Mouse (Mus musculus): ENCODE data around the gene Neurl2. TPM values are rescaled to one million over a fixed set of nuclear protein-coding genes. Genes with fewer than 3 reads are reported as not detected.

Gene Neurl2
- polyA plus RNA-seq, 1 experiment from 2014 or later, result 3.9 TPM

GRCm38 (mm10) chr2:164787032-164787431, 46.2 kb downstream of the Neurl2 start:
- H3K27me3 ChIP-seq (ENCODE audit: poor library complexity, severe bottlenecking), result peaks cover 24% of the 10 kb centered on the region
- DNase-seq (ENCODE audit: extremely low spot score, low spot score), result no peak
- H3K4me1 ChIP-seq, result peaks cover 36% of the 10 kb centered on the region
- H3K27ac ChIP-seq, result no peak overlapping the region
- H3K9me3 ChIP-seq, result no peaks in the 10 kb centered on the region
- H3K36me3 ChIP-seq (replicated peaks), result peaks cover 32% of the 10 kb centered on the region
- WGBS, result 86% methylated on average over 3 of the region's 3 CpGs
- H3K4me3 ChIP-seq, result peak overlapping the region; percentile 79; the same call in 1 of the 2 replicates

DNA sequence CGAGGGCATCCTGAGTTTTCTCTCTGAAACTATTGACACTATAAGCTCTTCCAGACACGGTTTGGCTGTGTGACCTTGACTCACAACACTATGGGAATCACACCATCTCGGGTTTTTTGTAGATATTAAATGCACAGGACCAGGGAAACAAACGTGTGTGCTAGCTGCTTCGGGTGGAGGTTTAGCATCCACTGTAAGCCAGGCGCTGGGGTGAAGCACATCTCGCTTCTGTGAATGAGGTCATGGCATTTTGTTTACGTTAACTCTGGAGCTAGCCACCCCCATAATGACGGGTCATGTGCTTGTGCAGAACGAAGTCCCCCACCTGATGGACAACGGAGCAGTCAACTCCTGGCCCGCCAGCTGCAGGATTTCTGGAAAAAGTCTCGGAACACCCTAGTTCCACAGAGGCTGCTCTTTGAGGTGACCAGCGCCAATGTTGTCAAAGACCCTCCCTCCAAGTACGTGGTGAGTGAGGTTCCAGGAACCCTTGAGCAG, 46.8 kb downstream of the Neurl2 start:
- no peak for DNase-seq (ENCODE audit: extremely low spot score, low spot score)
- Histone ChIP-seq H3K9me3 (no peaks in the 10 kb centered on the region), H3K4me1 (peaks cover 36% of the 10 kb centered on the region), H3K4me3 (peak overlapping the region; percentile 79), H3K27ac (peak overlapping the region; percentile 88), H3K27me3 (ENCODE audit: poor library complexity, severe bottlenecking) (peaks cover 24% of the 10 kb centered on the region), H3K36me3 (replicated peaks) (peaks cover 26% of the 10 kb centered on the region)
- WGBS, result 7% methylated on average over 15 of the region's 15 CpGs

DNA sequence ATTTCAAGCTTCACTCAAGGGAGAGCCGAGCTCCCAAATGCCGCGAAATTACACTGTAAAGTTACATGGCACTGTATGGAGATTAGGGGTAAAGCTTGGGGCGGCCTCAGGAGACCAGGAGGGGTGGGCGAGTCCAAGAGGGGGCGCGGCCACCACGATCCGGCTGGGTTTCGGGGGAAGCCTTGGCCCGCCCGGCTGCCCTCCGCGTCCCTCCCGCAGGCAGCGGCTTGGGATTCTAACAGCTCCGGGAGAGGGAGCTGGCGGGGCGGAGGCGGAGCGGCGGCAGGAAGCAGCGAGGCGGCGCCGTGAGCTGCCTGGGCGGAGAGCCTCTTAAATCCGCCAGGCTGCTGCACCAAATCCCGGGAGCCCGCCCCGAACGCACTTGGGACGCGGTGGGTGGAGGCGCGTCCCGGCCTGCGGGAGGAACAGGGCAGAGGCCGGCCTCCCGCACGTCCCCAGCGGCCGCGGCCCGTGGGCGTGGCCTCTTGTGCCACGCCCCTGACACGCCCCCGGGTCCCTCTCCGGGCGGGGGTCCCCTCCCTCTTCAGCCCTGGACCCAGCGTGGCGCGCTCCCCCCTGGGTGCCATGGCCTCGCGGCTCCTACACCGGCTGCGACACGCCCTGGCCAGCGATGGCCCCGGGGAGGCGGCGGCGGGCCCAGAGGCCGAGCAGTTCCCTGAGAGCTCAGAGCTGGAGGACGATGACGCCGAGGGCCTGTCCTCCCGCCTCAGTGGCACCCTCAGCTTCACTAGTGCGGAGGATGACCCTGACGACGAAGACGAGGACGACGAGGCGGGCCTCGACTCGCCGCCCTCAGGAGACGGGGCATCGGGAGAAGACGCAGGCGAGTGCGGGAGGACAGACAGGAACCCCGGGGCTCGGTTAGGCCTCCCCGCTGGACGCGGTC, 47.5 kb downstream of the Neurl2 start, which contains the start of gene Snx21:
Gene Snx21, plus strand, starts transcription at position 343 of the 907 bp plus-strand sequence.
- H3K36me3 ChIP-seq (replicated peaks), result peaks cover 19% of the 10 kb centered on the region
- H3K4me3 ChIP-seq, result peak within 1 kb of the TSS; percentile 79
- H3K27me3 ChIP-seq (ENCODE audit: poor library complexity, severe bottlenecking), result peaks cover 24% of the 10 kb centered on the region
- DNase-seq (ENCODE audit: extremely low spot score, low spot score), result peak; percentile 83
- H3K9me3 ChIP-seq, result no peaks in the 10 kb centered on the region
- under 1% methylated on average over 86 of the region's 89 CpGs for WGBS
- H3K4me1 ChIP-seq, result peaks cover 36% of the 10 kb centered on the region
- peak within 1 kb of the TSS; percentile 88 for H3K27ac ChIP-seq

DNA sequence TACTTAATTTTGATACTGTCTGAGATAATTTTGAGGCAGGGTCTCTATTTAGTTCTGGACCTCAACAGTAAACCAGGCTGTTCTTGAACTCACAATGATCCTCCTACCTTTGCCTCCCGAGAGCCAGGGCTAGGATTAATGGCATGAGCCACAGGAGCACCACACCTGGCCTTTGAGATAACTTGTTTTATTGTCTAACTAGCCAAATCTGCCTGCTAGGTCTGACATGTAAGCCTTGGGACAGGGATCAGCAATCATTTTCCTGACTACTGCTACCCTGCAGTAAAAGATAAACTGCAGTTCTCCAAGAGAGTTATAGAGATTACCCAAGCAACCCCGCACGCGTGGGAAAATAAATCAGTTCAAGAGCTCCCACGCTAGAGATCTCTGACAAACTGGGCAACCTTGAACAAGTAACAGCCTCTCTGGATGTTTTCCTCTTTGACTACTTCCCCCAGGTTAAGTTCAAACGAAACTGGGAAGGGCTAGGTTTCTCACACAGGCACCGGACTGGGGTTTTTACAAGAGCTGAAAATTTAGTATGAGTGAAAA, 48.3 kb downstream of the Neurl2 start:
- peaks cover 24% of the 10 kb centered on the region for H3K27me3 ChIP-seq (ENCODE audit: poor library complexity, severe bottlenecking)
- peaks cover 11% of the 10 kb centered on the region for H3K36me3 ChIP-seq (replicated peaks)
- DNase-seq (ENCODE audit: extremely low spot score, low spot score), result no peak
- H3K4me1 ChIP-seq, result peaks cover 36% of the 10 kb centered on the region
- 21% methylated on average over 7 of the region's 7 CpGs for WGBS
- H3K27ac ChIP-seq, result peak overlapping the region; percentile 88
- no peaks in the 10 kb centered on the region for H3K9me3 ChIP-seq
- peak overlapping the region; percentile 79 for H3K4me3 ChIP-seq

DNA sequence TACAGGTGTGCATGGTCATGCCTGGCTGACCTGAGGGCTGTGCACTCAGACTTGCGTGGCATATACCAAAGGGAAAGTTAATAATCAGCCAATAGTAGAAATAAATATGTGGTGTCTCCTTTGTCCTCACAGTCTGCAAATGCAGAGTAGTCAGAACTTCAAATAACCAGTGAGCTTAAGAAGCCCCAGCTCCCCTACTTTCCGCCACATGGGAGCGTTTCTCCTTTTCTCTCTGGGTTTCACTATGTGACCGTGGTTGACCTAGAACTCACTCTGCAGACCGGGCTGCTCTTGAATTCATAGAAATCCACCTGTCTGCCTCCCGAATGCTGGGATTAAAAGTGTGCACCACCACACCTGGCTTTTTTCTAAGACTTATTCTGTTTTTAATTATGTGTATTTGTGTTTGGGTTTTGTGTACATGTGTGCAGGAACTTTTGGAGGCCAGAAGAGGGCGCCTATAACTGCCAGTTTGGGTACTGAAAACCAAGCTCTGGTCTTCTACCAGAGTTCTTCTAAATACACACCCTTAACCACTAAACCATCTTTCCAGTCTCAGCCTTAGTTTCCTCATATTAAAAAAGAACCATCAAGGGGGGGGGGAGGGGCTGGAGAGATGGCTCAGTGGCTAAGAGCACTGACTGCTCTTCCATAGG, 49.2 kb downstream of the Neurl2 start:
- no peak for DNase-seq (ENCODE audit: extremely low spot score, low spot score)
- Histone ChIP-seq H3K4me3 (no peak overlapping the region), H3K4me1 (peaks cover 35% of the 10 kb centered on the region), H3K36me3 (replicated peaks) (peaks cover 6% of the 10 kb centered on the region), H3K9me3 (no peaks in the 10 kb centered on the region), H3K27me3 (ENCODE audit: poor library complexity, severe bottlenecking) (peaks cover 24% of the 10 kb centered on the region), H3K27ac (no peak overlapping the region)
- 74% methylated on average over 7 of the region's 7 CpGs for WGBS

DNA sequence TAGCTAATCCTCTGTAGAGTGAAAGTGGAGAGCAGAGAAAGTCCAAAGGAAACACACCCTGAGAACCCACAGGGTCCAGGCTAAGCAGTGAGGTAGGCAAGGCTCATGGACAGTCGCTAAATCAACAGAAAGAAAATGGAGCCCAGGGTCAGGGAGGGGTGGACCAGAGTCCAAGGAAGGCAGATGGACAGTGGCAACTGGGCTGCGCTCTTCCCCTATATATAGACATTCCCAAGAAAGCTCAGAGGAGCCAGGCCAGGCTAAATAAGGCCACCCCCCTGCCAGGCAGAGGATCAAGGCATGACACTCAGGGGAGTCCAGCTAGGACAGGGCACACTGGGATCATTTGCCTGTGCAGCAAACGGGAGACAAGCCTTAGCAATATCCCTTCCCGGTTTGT, 51.4 kb downstream of the Neurl2 start:
- peaks cover 21% of the 10 kb centered on the region for H3K27me3 ChIP-seq (ENCODE audit: poor library complexity, severe bottlenecking)
- no peak overlapping the region for H3K27ac ChIP-seq
- H3K36me3 ChIP-seq (replicated peaks), result no peaks in the 10 kb centered on the region
- no peak overlapping the region for H3K4me3 ChIP-seq
- no peaks in the 10 kb centered on the region for H3K9me3 ChIP-seq
- DNase-seq (ENCODE audit: extremely low spot score, low spot score), result no peak
- 70% methylated on average over 4 of the region's 4 CpGs for WGBS
- peaks cover 27% of the 10 kb centered on the region for H3K4me1 ChIP-seq

Other genes with a start within 250 kb of the Neurl2 start
- gene Wfdc6a, start 248.0 kb downstream of the Neurl2 start, polyA plus RNA-seq (2016; fragmentation: Nextera tagmentation; extraction: Ambion mirVana), result not detected in 2 replicates
- not detected in 2 replicates for gene Eppin, start 239.9 kb downstream of the Neurl2 start, polyA plus RNA-seq (2016; fragmentation: Nextera tagmentation; extraction: Ambion mirVana)
- gene Wfdc6b, start 219.9 kb downstream of the Neurl2 start, polyA plus RNA-seq (2016; fragmentation: Nextera tagmentation; extraction: Ambion mirVana), result not detected in 2 replicates
- not detected in 2 replicates for gene Wfdc8, start 219.8 kb downstream of the Neurl2 start, polyA plus RNA-seq (2016; fragmentation: Nextera tagmentation; extraction: Ambion mirVana)
- not detected in 2 replicates for gene Wfdc16, start 194.7 kb downstream of the Neurl2 start, polyA plus RNA-seq (2016; fragmentation: Nextera tagmentation; extraction: Ambion mirVana)
- not detected in 2 replicates for gene Wfdc10, start 177.4 kb downstream of the Neurl2 start, polyA plus RNA-seq (2016; fragmentation: Nextera tagmentation; extraction: Ambion mirVana)
- gene Wfdc9, start 176.9 kb downstream of the Neurl2 start, polyA plus RNA-seq (2016; fragmentation: Nextera tagmentation; extraction: Ambion mirVana), result not detected in 2 replicates
- gene Wfdc11, start 159.4 kb downstream of the Neurl2 start, polyA plus RNA-seq (2016; fragmentation: Nextera tagmentation; extraction: Ambion mirVana), result not detected in 2 replicates
- gene Wfdc13, start 148.3 kb downstream of the Neurl2 start, polyA plus RNA-seq (2016; fragmentation: Nextera tagmentation; extraction: Ambion mirVana), result not detected in 2 replicates
- gene Spint4, start 135.0 kb downstream of the Neurl2 start, polyA plus RNA-seq (2016; fragmentation: Nextera tagmentation; extraction: Ambion mirVana), result not detected in 2 replicates
- not detected in 2 replicates for gene Spint5, start 118.2 kb downstream of the Neurl2 start, polyA plus RNA-seq (2016; fragmentation: Nextera tagmentation; extraction: Ambion mirVana)
- gene Wfdc3, start 87.5 kb downstream of the Neurl2 start, polyA plus RNA-seq (2016; fragmentation: Nextera tagmentation; extraction: Ambion mirVana), result 0.61 and 1.0 TPM in 2 replicates
- gene Dnttip1, start 87.5 kb downstream of the Neurl2 start, polyA plus RNA-seq (2016; fragmentation: Nextera tagmentation; extraction: Ambion mirVana), result 80.6 and 81.1 TPM in 2 replicates
- 638 and 648 TPM in 2 replicates for gene Ube2c, start 63.6 kb downstream of the Neurl2 start, polyA plus RNA-seq (2016; fragmentation: Nextera tagmentation; extraction: Ambion mirVana)
- not detected in 2 replicates for gene Tnnc2, start 53.5 kb downstream of the Neurl2 start, polyA plus RNA-seq (2016; fragmentation: Nextera tagmentation; extraction: Ambion mirVana)
- gene Snx21, start 47.6 kb downstream of the Neurl2 start, polyA plus RNA-seq (2016; fragmentation: Nextera tagmentation; extraction: Ambion mirVana), result 10.4 and 11.0 TPM in 2 replicates
- 15.3 and 16.3 TPM in 2 replicates for gene Acot8, start 28.6 kb downstream of the Neurl2 start, polyA plus RNA-seq (2016; fragmentation: Nextera tagmentation; extraction: Ambion mirVana)
- 8.6 and 9.2 TPM in 2 replicates for gene Zswim3, start 28.4 kb downstream of the Neurl2 start, polyA plus RNA-seq (2016; fragmentation: Nextera tagmentation; extraction: Ambion mirVana)
- 25.5 and 25.9 TPM in 2 replicates for gene Zswim1, start 10.8 kb downstream of the Neurl2 start, polyA plus RNA-seq (2016; fragmentation: Nextera tagmentation; extraction: Ambion mirVana)
- gene Spata25, start 4.9 kb downstream of the Neurl2 start, polyA plus RNA-seq (2016; fragmentation: Nextera tagmentation; extraction: Ambion mirVana), result 0.19 TPM in 1 of 2 replicates, not detected in the other
- 77.8 and 80.4 TPM in 2 replicates for gene Ctsa, start 583 bp downstream of the Neurl2 start, polyA plus RNA-seq (2016; fragmentation: Nextera tagmentation; extraction: Ambion mirVana)
- gene Pltp, start 24.3 kb upstream of the Neurl2 start, polyA plus RNA-seq (2016; fragmentation: Nextera tagmentation; extraction: Ambion mirVana), result 36.6 and 40.0 TPM in 2 replicates
- 78.3 and 84.6 TPM in 2 replicates for gene Pcif1, start 45.8 kb upstream of the Neurl2 start, polyA plus RNA-seq (2016; fragmentation: Nextera tagmentation; extraction: Ambion mirVana)
- 16.0 and 16.6 TPM in 2 replicates for gene Zfp335, start 78.3 kb upstream of the Neurl2 start, polyA plus RNA-seq (2016; fragmentation: Nextera tagmentation; extraction: Ambion mirVana)
- 0.45 TPM in 1 of 2 replicates, not detected in the other for gene Mmp9, start 107.3 kb upstream of the Neurl2 start, polyA plus RNA-seq (2016; fragmentation: Nextera tagmentation; extraction: Ambion mirVana)
- 0.92 and 0.93 TPM in 2 replicates for gene Slc12a5, start 127.3 kb upstream of the Neurl2 start, polyA plus RNA-seq (2016; fragmentation: Nextera tagmentation; extraction: Ambion mirVana)
- gene Ncoa5, start 201.4 kb upstream of the Neurl2 start, polyA plus RNA-seq (2016; fragmentation: Nextera tagmentation; extraction: Ambion mirVana), result 101 and 103 TPM in 2 replicates
- gene Cd40, start 222.2 kb upstream of the Neurl2 start, polyA plus RNA-seq (2016; fragmentation: Nextera tagmentation; extraction: Ambion mirVana), result 4.4 and 5.6 TPM in 2 replicates